Mouse (Mus musculus): ENCODE data around the gene Pdk1.

Pdk1 gene

GRCm38 (mm10) chr2:71872801-71873443 lies at the start of gene Pdk1:
Gene Pdk1, plus strand, starts transcription at chr2:71873224.
- peak; percentile 97 to 99 for DNase-seq (ENCODE audit: low spot score in 2 of 2)

DNA sequence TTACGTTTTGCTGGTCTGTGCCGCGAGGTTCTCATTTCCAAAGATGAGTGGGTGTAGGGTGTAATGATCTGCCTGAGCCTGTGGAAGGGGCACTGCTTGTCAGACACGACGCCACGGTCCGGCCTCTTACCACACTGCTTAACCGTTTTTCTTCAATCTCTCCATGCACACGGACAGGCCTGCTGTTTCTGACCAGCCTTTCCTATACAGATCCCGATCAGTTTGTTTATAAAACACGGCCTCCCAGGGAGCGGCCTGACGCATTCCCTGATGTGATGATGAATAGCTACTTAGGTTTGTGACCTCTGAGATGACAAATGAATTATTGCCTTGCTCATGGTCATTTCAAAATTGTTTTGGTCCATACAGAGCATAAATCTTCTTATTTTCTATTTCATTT lies 48.9 kb upstream of the Pdk1 start:
- no peak for DNase-seq (ENCODE audit: low spot score in 2 of 2)

- no peak for DNase-seq (ENCODE audit: low spot score in 2 of 2)
These were observed 45.3 kb upstream of the Pdk1 start for GRCm38 (mm10) chr2:71827711-71828110.

DNA sequence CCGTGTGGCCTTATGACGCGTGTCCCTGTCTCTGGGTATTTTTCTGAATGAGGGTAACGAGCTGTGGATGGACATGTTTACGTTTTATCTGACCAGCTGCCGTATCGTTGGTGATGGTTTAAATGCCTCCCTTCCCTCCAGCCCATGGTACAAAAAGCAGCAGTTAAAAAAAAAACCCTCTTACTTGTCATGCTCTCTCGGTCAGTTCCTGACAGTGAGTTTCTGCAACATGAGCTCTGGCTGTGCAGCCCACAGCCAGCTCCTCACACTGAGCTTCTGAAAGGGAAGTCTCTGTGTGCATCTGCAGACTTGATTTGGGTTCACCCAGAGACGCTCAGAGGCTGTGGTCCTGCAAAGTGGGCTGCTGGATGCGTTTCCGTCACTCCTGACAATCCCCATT lies 44.1 kb upstream of the Pdk1 start:
- DNase-seq (ENCODE audit: low spot score in 2 of 2) = no peak

DNA sequence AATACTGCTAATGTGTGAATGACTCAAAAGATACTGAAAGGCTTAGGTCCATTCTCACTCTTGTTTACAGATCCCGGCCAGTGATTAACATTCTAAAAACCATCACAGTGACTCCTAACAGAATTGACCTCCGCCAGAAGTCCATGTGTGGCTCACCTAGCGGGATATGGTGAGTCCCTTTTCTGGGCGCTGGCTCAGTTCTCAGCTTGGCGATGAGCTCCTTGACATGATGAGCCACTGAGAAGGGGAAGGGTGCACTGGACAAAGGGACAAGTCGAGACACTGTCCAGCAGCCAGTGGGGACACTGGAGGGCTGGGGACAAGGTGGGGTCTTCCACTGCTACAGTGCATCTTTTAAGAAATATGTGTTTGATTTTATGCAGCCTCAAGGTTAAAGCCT lies 39.4 kb upstream of the Pdk1 start:
- no peak for DNase-seq (ENCODE audit: low spot score in 2 of 2)

DNA sequence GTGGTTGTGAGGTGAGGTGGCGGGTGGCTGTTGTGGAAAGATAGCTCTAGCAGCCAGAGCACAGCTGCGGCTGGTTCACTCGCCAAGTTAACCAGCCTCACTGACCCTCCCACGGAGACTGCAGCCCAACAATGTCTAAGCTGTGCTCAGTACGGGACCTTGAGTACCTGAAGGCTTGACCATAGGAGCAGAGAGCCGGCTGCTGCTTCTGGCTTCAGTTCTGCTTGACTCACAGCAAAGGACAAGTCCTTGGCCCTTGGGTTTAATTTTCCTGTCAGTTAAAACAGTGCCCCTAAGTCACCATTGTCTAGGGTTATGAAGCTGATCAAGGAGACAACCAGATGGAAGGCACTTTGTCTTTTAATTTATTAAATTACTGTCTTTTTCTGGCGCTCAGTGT lies 38.7 kb upstream of the Pdk1 start:
- DNase-seq (ENCODE audit: low spot score in 2 of 2) = no peak

DNA sequence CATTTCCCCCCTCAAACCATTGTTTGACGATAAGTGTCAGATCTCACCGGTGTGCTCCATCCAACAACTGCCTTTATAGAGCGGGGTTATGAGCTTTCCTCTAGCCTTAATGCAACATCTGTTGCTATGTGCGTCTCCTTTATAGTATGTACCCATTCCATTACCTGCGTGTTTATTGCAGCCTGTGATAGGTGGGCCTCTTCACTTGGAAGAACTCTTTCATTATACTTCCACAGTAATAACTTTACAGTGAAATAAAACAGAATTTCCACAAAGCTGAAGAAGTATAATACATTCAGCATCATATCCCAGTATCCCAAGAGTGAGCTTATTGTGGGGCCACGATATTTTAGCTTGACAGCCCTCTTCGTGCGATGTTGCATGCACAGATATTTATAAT lies 37.5 kb upstream of the Pdk1 start:
- DNase-seq (ENCODE audit: low spot score in 2 of 2) = no peak

- DNase-seq (ENCODE audit: low spot score in 2 of 2) = no peak
These were observed 36.8 kb upstream of the Pdk1 start for GRCm38 (mm10) chr2:71836232-71836631.

DNA sequence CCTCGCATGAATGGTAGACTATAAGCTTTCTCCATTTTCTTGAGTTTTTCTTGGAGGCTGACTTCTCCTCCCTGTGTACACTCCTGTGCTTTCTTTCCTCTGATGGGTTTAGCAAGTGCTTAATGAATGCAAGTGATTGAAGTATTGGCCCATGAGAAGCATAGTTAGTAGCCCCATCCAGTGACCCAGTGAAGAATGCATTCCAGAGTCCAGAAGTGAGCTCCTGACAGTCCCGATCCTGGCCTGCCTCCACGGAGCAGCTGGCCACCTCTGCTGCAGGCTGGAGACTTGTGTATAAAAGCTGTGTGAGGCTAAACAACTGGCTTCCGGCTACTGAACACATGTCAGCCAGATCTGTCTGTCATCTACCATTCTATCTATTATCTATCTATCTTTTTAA lies 35.8 kb upstream of the Pdk1 start:
- DNase-seq (ENCODE audit: low spot score in 2 of 2) = no peak

- DNase-seq (ENCODE audit: low spot score in 2 of 2) = peak; percentile 41 to 42
These were observed 35.2 kb upstream of the Pdk1 start for GRCm38 (mm10) chr2:71837791-71838190.

DNA sequence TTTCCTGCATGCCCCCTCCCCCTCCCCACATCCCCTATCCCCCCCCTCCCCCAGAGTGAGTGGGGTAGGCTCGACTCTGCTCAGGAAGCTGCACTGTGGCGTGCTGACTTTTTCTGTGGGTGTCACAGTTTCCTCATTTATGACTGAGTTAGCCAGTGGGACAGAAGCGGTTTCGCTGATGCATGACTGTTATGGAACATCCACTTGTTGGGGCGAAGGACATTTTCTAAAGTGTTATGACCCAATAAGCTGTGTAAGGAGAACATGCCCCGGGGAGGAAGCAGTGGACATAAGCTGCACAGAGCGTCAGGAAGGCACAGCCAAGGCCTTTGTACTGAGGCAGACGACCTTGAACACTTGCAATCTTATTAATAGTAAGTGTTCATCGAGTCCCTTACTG lies 29.7 kb upstream of the Pdk1 start:
- no peak for DNase-seq (ENCODE audit: low spot score in 2 of 2)

DNA sequence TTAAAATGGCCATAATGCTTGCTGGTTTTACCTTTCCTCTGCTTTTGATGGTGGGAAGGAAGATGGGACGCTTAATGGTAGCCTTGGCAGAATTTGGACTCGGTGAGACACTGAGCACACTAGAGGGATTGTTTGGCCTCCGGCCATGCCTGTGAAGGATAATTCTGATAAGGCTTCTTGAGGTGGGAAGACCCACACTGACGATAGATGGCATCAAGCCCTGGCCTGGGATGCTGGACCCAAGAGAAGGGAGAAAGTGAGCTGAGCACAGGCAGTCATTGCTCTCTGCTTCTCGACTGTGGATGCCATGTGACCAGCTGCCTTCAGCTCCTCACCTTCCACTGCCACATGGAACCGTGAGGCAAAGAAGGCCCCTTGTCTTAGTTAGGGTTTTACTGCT lies 28.1 kb upstream of the Pdk1 start:
- no peak for DNase-seq (ENCODE audit: low spot score in 2 of 2)

- peak; percentile 28 to 47 for DNase-seq (ENCODE audit: low spot score in 2 of 2)
These were observed 20.9 kb upstream of the Pdk1 start for GRCm38 (mm10) chr2:71852161-71852560.

DNA sequence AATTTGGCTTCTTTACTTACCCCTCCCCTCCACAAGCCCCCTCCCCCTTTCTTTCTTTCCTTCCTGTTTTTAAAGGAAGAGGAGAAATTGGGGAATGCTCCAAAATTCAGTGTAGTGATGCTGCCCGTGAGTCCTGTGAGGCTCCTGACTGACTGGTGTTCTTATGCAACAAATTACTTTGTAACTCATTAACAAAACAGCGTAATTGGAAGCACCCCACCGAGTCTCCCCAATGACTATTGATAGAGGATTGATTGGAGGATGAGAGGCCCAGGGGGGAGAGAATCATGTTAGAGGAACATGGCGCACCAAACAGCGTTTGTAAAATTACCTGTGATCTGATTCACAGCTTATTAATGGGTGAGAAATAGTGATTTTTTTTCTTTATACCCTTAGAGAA lies 17.9 kb upstream of the Pdk1 start:
- no peak for DNase-seq (ENCODE audit: low spot score in 2 of 2)

DNA sequence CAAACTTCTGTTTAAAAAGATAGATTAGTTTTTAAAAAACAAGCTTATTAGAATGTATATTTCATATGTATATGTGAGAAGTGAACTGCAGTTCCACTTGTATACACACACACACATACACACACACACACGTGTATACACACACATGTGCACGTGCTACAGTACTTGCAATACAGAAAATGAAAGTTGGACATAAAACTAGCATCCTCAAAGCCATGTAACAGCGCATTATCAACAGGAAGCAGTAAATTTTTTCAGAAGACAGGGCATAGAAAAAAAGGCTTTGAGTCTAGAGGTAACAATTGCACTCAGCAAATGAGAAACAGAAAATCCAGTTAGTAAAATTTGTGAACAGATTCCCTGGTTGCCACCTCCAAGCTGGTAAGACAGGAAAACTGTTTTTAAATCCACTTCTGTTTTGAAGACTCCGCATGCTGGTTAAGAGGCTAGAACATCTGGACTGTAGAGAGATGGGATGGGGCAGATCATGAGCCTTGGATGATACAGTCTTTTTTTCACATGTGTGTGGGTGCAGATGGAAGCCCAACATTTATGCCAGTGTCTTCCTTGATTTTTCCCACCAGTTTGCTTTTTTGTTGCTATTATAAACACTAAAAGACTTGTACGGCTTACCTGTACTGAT lies 9.4 kb upstream of the Pdk1 start:
- no peak for DNase-seq (ENCODE audit: low spot score in 2 of 2)

DNA sequence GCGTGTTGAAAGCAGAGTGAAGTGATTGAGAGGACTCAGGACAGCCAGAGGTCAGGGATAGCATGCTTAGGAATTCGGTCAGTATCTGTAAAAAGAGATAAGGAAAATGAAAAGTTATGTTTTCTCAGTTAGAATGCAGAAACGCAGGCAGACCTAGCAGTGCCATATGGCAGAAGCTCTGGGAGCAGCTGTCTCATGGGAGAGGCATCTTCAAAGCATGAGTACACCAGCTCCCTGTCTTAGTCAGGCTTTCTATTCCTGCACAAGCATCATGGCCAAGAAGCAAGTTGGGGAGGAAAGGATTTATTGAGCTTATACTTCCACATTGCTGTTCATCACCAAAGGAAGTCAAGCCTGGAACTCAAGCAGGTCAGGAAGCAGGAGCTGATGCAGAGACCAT lies 8.0 kb upstream of the Pdk1 start:
- DNase-seq (ENCODE audit: low spot score in 2 of 2) = no peak

DNA sequence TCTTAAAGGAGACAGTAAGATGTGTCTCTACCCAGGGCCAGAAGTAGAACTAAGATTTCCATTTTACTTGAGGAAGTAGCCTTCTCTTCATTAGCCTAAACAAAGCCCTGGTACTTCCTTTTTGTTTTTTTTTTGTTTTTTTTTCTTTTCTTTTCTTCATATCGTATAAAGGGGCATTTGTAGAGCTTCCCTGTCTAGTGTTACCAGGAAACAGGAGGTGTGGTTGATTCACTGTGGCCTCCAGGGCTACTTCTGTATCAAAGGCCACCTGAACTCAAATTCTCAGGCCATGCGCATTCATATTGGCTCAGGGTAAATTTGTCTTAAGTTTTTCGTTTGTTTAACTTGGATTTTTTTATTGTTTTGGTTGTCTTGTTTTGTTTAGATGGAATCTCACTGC lies 7.1 kb upstream of the Pdk1 start:
- no peak for DNase-seq (ENCODE audit: low spot score in 2 of 2)

DNA sequence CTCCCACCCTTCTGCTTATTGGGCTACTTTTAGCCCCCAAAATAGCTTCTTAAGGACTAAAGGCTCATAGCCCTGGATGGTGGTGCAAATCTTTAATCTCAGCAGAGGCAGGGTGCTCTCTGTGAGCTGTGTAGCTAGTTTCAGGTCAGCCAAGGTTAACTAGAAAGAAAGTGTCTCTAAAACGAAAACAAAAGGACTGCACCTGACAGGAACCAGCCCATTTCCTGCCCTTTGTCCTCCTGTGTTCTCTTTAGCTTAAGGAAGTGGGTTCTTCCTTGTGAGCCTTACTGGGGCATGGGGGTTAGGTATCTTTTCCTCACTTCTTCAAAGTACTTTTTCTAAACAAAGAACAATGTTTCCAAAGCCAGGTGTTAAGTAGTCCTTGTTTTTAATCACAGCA lies 6.5 kb upstream of the Pdk1 start:
- DNase-seq (ENCODE audit: low spot score in 2 of 2) = no peak

- no peak for DNase-seq (ENCODE audit: low spot score in 2 of 2)
These were observed 6.0 kb upstream of the Pdk1 start for GRCm38 (mm10) chr2:71867019-71867418.

DNA sequence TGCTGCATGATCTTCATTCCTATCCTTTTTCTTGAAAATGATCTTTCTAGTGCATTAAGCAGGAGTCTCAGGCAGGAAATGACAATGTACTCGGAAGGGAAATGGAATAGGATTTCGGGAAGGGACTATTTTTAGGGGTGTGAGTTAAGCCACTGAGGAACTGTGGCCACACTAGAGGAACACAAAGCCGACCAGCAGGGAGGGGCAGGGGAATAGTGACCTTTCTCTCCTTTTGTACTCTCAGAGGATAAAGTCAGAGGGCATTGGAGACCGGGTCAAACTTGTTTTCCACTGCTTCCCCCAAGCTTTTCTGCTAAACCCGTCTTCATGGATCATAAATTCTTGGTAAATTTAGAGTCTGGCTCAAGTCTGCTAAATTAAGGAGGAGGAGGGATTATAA lies 5.5 kb upstream of the Pdk1 start:
- DNase-seq (ENCODE audit: low spot score in 2 of 2) = no peak

GRCm38 (mm10) chr2:71868256-71868655 lies 4.8 kb upstream of the Pdk1 start:
- no peak for DNase-seq (ENCODE audit: low spot score in 2 of 2)

DNA sequence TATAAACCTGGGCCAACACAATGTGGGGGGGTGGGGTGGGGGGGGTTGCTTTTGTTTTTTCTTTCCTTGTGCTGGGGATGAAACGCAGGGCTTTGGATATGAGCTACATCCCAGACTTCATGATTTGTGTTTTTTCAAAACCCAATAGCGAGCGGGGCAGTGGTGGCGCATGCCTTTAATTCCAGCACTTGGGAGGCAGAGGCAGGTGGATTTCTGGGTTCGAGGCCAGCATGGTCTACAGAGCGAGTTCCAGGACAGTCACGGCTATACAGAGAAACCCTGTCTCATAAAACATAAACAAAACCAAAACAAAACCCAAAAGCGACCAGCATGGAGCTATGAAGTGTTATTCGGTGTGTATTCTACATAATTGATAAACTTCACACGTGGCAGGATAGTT lies 883 bp upstream of the Pdk1 start:
- no peak for DNase-seq (ENCODE audit: low spot score in 2 of 2)

DNA sequence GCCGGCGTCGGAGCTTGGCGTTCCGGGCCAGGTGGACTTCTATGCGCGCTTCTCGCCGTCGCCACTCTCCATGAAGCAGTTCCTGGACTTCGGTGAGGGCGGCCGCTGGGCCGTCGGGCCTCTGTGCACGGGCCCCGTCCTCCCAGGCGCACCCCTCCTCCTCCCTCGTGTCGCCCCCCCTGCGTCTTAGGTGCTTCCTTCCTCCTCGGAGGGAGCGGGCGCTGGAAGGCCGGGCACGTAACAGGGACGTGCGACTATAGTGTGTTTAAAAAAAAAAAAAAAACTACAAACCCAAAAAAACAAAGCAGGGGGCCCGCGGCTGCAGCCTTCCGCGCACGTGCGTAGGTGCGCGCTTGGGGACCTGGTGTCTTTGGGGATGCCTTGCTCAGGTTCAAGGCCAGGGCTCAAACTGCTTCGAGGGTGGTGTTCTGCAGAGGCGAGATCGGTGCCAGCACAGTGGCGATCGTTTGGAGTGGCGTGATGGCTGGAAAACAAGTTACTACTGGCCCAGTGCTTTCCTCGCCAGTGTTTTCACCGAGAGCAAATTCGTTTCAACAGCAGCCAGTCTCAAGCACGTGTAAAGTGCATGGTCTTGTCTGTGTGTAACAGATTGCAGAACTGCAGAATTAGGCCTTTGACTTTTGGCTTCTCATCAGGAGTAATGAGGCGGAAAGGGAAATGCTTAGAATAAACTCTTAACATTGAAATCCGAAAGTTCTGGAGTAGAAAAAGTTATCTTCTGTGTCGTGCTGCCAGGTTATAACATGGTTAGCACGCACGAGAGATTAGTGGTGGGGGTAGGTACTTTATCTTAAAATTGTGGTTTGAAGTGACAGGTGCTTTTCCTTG lies 674 bp downstream of the Pdk1 start:
- peak; percentile 35 to 69 for DNase-seq (ENCODE audit: low spot score in 2 of 2)
